Mouse (Mus musculus) layer of hippocampus, postnatal 14 days (tissue): ENCODE measurements around the gene Epas1. TPM values are rescaled to one million over a fixed set of nuclear protein-coding genes. Genes with fewer than 3 reads are reported as not detected.

Source experiments
- DNase-seq, 2 experiments: peaks; one replicate each; pipeline ENCODE4 v3.0.0; 2021 to 2022; ENCODE audit warnings: low spot score in 2 of 2, mixed read lengths in 1 of 2
- total RNA-seq, 2 experiments: library from RNA; stranded (reverse); gene quantifications; 2 replicates each; pipeline ENCODE4 v1.2.3; 2021

The Epas1 gene
- total RNA-seq, 2 experiments from 2014 or later, result 105 to 106 TPM

DNA sequence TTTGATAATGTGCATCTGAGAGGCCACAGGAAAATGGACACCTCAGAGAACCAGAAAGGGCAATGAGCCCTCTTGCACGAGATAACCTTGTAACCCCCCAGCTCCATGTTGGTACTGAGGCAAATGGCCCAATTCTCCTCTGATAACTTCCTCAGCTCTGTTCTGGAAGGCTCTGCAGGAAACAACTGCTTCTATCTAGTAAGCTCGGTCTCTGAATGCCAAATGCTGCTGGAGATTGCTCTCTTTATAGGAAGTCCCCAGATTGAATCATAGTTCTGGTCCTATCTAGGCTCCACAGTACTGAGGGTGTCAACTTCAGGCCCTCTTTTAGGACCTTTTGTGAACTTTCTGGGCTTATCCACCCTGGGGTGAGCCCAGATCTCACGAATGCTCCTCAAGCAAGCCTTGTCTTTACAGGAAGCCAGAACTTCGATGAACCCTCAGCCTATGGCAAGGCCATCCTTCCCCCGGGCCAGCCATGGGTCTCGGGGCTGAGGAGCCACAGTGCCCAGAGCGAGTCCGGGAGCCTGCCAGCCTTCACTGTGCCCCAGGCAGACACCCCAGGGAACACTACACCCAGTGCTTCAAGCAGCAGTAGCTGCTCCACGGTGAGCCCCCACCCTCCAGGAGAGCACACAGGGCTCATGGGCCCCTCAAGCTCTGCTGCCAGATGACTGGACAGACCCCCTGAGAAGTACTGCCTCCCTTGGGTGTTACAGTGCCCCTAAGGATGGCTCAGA lies 71.8 kb downstream of the Epas1 start:
- DNase-seq, result no peak

DNA sequence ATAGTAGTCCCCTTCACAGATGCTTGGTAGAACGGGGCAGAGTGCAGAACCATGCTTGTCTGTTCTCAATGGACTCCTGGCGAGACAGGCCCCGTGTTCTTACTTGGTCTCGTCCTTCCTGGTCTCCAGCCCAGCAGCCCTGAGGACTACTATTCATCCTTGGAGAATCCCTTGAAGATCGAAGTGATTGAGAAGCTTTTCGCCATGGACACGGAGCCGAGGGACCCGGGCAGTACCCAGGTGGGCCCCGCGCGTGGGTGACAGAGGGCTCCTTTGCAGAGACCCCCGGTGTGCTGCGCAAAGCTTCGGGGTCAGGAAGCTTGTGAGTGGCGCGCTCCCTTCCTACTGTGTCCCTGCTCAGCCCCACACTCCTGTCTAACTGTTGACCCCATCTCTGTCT lies 72.9 kb downstream of the Epas1 start:
- no peak for DNase-seq

DNA sequence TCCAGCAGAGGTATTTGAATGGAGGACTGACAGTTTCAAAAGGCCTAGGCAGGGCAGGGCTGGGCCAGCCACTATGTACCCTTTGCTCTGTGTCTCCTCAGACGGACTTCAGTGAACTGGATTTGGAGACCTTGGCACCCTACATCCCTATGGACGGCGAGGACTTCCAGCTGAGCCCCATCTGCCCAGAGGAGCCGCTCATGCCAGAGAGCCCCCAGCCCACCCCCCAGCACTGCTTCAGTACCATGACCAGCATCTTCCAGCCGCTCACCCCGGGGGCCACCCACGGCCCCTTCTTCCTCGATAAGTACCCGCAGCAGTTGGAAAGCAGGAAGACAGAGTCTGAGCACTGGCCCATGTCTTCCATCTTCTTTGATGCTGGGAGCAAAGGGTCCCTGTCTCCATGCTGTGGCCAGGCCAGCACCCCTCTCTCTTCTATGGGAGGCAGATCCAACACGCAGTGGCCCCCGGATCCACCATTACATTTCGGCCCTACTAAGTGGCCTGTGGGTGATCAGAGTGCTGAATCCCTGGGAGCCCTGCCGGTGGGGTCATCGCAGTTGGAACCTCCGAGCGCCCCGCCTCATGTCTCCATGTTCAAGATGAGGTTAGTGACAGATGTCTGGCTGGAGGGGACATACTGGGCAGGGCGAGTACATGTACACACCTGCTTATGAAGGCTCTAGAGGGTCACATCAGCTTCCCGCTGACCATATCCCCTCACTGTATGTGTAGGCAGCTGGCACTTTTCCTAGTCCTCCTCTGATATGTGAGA lies 74.1 kb downstream of the Epas1 start:
- DNase-seq, result no peak

DNA sequence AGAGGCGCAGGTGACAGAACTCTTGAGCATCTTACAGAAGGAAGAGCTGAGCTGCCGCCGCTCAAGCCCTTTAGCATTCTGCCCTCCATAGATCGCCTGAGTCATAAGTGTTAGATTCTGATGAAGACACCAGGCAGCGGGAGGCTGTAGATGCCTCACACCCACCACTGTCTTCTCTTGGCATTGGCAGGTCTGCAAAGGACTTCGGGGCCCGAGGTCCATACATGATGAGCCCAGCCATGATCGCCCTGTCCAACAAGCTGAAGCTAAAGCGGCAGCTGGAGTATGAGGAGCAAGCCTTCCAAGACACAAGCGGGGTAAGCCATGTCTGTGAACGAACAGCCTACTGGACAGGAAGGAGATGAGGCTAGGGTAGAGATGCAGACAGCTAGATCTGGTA lies 75.0 kb downstream of the Epas1 start:
- DNase-seq, result no peak

DNA sequence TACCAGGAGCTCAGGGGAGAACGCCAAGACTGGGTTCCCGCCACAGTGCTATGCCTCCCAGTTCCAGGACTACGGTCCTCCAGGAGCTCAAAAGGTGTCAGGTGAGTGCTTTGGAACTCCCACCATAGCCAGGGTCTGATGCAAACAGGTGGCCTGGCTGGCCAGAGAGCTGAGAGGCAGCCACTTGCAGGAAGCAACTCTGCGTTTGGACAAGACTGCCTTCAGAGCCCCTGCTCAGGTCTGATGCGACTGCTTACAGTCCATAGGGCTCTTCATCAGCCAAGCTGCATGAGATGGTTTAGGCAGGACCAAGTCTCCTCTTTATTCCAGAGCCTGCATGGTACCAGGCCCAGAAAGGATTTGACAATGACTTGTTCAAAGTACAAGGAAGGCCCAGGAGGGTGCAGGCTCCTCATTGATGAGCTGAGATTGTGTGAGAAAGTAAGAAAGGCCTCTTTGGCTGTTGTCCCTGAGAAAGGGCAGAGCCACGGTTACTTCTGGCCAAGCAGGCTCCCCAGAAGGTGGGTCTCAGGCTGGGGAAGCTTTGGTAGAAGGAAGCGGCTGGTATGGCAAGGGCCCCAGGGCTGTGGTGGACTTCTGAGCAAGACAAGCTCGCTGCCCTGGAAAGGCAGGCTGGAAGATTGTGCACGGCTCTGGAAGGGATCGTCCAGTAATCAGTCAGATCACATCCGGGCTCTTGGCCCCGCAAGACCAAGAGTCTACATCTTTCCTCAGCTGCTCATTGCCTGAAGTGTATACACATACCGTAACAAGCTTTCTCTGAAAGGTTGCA lies 76.1 kb downstream of the Epas1 start:
- no peak for DNase-seq

DNA sequence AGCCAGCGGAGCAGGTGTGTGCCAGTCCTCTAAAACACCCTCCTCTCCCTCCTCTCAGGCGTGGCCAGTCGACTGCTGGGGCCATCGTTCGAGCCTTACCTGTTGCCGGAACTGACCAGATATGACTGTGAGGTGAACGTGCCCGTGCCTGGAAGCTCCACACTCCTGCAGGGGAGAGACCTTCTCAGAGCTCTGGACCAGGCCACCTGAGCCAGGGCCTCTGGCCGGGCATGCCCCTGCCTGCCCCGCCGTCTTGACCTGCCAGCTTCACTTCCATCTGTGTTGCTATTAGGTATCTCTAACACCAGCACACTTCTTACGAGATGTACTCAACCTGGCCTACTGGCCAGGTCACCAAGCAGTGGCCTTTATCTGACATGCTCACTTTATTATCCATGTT lies 77.4 kb downstream of the Epas1 start:
- DNase-seq, result no peak

DNA sequence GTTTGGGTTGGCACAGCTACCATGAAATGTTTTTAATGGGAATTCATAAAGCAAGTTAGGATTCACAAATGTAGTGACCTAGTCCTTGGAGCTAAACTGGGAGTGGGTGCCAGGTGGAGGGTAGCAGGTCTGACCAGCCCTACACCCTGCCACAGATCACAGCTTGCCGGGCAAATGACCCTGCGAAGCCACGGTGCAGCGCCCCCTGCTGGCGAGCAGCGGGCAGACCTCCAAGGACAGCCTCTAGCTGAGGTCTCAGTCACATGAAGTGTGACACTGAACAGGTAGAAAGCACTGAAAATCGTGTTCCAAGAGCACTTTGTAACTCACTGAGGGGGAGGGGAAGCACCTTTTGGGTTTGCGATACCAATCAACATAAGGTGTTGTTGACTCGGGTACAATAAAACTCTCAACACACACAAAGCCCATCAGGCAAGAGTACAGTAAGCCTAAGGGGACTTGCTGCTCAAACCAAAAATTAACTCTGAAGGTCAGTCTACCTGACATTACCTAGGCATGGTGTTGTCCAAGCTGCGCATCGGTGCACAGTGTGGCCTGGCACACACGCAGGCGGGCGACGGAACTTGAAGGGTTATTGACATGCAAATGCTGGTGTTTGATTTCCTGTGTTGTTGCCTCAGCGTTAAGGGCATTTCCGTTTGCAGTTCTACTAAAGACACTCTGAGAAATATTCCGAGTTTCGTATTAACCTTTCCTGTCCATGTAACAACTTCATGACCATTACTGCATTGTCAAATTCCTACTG lies 79.2 kb downstream of the Epas1 start:
- peak in 1 of 2 experiments; percentile 20 for DNase-seq

DNA sequence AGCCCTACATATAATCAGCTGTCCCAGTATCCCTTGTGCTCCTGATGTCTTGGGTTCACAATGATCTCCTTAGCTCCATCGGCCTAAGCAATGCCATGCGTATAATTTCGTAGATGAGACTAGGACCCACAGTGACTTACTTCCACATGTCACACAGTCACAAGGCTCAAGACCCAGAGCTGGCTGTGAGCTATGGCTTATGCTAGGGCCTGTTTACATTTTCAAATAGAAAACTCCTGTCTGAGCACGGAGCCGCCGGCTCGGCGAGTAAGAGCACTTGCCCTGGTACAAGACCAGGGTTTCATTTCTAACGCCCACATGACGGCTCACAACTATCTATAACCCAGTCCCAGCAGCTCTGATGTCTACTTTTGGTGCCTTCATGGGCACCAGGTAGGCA lies 80.4 kb downstream of the Epas1 start:
- no peak for DNase-seq

DNA sequence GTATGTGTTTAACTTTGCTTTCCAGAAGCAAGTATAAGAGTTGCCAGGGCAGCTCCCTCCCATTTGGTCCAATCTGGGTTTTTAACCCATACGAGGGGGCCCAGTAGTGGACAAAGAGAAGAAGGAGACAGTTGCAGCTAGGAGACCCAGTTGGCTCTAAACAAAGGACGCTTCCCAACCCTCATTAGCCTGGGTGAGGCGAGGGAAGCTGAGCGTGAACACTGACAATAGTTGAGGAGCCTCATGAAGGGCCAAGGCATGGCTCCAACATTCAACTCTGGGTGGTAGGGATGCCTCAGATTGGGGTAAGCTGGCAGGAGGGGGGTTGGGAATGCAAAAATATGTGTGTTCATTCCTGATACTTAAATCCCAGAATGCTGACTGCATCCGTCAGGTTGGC lies 85.8 kb downstream of the Epas1 start:
- DNase-seq, result no peak

DNA sequence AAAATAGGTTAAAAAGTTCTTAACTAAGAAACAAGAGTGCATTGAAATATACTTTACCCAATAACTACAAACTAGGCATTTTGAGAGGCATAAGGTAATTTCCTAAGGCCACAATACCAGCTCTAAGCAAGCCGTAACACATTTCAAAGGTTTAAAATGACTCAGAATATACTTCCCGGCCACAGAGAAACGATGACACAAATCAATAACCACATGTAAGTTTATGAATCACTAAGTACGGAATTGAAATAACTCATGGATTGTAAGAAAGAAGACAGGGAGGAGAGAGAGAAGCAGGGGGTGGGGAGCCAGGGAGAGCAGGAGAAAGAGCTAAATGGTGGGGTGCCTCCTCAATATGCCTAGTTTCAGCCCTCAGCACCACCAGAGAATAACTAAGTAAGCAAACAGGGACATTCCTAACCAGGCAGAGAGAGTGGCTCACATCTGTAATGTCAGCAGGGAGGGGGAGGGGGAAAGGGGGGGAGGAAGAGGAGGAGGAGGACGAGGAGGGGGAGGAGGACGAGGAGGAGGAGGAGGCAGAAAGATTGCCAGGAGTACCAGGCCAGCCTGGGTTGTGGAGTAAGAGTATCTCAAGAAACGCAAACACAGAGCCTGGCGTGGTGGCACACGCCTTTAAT lies 97.3 kb downstream of the Epas1 start:
- DNase-seq, result no peak

DNA sequence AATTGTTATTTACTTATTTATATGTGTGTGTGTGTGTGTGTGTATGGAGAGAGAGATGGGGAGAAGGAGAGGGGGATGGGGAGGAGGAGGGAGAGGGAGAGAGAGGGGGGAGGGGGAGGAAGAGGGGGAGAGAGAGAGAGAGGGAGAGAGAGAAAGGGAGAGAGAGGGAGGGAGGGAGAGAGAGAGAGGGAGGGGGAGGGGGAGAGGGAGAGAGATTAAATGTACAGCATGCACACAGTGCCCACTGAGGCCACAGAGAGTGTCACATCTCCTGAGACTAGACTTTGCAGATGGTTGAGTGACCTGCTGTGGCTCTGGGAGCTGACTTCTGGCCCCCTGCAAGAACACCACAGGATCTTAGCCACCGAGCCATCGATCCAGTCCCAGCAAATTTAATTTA lies 98.3 kb downstream of the Epas1 start:
- no peak for DNase-seq

DNA sequence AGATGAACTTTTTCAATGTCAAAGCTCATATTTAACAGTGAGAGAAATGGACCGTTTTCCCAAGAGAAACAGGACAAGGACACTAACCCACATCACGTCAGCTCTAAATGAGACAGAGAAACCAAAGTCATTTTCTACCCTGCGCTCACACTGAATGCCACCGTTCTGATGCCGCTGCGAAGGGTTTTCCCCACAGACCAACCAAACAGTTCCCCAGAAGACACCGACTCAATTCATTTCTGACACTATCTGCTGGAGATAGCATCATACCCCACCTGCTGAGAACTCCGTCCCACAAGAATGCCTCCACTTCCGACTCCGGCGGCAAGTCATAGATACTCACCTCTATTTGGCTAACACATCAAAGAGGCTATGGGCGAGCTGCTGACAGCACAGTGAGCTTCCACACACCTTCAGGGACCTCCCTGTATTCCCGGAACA lies 99.1 kb downstream of the Epas1 start:
- no peak for DNase-seq

DNA sequence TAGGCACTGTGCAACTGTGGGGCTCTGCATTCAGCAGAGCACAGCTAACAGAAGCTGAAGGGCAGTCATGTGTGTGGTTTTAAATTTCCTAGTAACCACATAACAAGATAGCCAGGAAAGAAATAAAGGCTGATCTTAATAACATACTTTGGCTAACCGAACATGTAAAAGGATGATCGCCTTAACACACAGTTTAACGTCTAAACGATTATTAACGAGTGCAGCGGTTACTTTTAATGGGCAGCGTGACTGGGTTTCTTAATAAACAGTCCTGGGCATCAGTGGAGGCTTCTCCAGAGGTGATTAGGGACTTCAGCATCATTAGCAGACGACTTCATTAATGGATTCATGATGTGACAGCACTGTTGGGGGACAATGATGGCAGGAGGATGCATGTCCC lies 117.1 kb downstream of the Epas1 start:
- no peak for DNase-seq

DNA sequence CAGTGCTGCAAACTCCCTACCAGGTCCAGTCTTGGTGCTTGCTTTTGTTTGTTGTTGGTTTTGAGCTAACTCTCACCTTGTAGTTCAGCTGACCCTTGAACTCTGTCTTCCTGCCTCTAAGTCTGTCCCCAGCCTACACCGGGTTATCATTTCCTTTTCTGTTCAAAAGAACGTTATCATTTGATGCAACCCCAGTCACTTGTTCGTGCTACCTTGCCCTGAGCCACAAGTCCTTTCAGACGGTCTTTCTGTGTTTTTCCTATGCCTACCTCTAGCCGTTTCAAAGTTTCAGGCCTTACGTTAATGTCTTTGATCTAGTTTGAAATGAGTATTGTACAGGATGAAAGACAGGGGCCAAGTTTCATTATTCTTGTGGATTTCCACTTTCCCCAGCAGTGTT lies 119.1 kb downstream of the Epas1 start:
- DNase-seq, result no peak

DNA sequence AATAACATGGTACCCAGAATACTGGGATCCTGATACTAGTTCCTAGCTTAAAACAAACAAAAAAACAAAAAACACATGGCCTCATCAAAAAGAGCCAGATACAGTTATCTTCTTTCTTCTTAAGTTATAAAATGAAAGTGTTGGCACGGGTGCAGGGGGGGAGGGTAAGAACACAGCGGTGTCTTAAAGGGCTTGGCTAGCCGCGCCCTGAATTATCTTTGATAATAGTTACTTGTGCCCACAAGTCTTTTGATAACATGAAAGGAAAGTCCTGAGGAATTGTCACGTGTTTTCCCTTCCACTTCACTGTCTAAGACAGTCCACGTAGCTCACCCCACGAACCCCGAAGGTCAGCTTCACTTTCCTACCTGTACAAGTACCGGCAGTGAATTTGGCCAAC lies 123.4 kb downstream of the Epas1 start:
- DNase-seq, result no peak

DNA sequence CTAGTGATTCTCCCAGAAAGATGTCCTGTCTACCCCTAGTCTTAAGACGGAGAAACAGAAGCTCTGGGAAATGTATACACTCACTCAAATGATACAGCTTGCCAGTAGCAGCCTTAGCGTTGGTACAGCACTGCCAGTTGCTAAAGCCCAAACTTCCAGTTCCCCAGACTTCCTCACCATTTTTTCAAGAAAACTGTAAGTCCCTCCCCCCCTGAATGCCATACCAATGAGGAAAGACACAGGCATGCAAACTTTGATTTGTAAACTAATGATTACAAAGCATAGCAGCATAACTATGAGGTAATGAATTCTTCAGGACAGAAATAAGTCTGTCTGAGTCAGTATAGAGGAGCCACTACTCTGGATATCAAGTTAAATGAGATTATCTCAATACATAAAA lies 124.2 kb downstream of the Epas1 start:
- DNase-seq, result no peak

DNA sequence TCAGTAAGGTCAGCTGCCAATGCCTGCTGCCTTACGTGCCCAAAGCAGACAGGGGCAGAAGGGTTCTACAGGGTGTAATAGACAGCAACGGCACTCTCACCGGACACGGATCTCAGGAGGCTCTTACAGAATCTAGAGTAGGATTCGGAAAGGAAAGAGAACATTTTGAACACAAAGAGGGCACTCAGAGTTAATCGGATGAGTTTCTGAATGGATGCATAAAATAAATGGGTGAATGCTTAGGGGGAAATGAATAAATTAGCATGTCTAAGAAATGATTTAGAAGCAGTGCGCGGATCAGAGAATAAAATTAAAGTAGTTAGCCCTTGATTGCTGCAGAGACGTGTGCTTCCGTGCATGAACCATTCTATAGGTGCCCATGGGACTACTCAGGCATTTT lies 126.6 kb downstream of the Epas1 start:
- DNase-seq, result no peak

DNA sequence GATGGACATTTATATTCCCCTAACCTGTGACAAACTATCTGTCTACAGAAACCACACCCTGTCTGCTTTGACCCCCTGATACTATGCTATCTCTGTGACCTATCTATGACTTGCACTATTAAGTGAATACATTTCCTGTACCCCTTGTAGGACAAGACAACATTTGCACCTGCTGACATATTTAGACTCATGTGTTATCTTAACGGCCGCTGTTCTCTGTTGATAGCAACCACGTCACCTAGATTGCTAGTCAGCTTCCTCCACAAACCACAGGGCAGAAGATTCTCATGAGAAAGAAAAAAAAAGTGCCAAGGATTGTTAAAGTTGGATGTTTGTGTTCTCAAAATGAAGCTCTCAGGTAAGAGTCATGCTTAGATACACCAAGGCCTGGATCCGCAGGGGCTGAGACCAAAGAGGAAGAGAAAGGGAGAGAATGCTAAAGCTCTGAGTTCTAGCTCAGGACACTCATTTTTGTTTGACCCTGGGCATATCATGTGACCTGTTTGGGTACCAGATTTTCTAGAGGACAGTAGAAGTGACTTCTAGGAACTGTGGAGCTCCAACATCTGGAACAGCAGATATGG lies 127.1 kb downstream of the Epas1 start:
- DNase-seq, result no peak
